Comparison of ENCODE assay signal across 8 mouse cellular contexts in the genomic region with DNA sequence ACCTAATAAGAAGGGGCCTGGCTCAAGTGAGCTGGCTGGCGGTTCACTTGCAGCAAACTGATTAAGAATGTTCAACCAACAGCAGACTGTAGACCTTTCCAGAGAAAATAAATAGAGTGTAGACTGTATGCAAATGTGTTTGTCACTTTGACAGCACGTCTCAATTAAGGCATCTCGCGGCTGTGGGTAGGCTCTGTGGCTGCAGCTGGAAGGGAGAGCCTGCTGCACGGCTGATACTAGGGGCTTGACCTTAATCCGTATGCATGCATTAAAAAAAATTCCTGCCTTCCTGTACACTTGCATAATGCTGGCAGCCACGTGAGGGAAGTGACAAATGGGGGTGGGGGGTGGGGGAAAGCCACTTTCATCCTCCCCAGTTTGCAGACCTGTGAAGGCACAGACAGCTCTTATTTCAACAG.
DNase-seq lines count a peak whose midpoint lies in the region; ATAC-seq lines count a peak whose summit lies in the region.
"Had no signal": no experiment of that assay in that cellular context is flagged by ENCODE, and none has a peak within 500 bp of the region (broad histone marks: within the 10 kb centered on the region; RNA-seq: fewer than 3 reads in every experiment).

No protein-coding gene starts in this region.

- ATAC-seq in common myeloid progenitor, adult 5-6 weeks (replicated peaks; ENCODE audit: low read depth, poor library complexity, severe bottlenecking) = peak; percentile 89
- peak; percentile 88 for ATAC-seq in granulocyte monocyte progenitor cell, adult 5-6 weeks (replicated peaks; ENCODE audit: poor library complexity, severe bottlenecking)
- ATAC-seq in midbrain, embryonic 12.5 days (ENCODE audit: low FRiP score, low read depth) = peak; percentile 95

- intact Hi-C loops in gastrocnemius, postnatal 14 days (cut with DNase I; ENCODE audit: low total_unique reads) = no loop called here

- DNase-seq in A20 (ENCODE audit: low read depth, low spot score) = peak; percentile 77
- DNase-seq in gastrocnemius, postnatal 10 days = no peak
- DNase-seq in gastrocnemius, postnatal 14 days = no peak
- DNase-seq in adrenal gland, postnatal 10 days = no peak
- DNase-seq: thymus, adult 2 months had no signal

- no peak overlapping the region for H3K4me2 ChIP-seq in midbrain, embryonic 12.5 days (replicated peaks)

- H3K9ac ChIP-seq in midbrain, embryonic 12.5 days (replicated peaks) = no peak overlapping the region

- no peak overlapping the region for H3K4me3 ChIP-seq in midbrain, embryonic 12.5 days

- H3K27ac ChIP-seq in midbrain, embryonic 12.5 days (replicated peaks) = peak overlapping the region; percentile 79

- WGBS in midbrain, embryonic 12.5 days = 2% methylated on average over 7 of the region's 7 CpGs

- no peaks in the 10 kb centered on the region for H3K36me3 ChIP-seq in midbrain, embryonic 12.5 days

- H3K4me1 ChIP-seq in midbrain, embryonic 12.5 days = peaks cover 30% of the 10 kb centered on the region

- H3K9me3 ChIP-seq in midbrain, embryonic 12.5 days = no peaks in the 10 kb centered on the region

- peaks cover 8% of the 10 kb centered on the region; the same call in 1 of the 2 replicates for H3K27me3 ChIP-seq in midbrain, embryonic 12.5 days
